Mouse (Mus musculus) heart, postnatal 36 days (tissue): ENCODE results near the gene Tmem120a. TPM values are rescaled to one million over a fixed set of nuclear protein-coding genes. Genes with fewer than 3 reads are reported as not detected.
A peak's percentile ranks its signal among the peaks of the same experiment; 100 is the strongest.

Experiments used
- DNase-seq, 2 experiments: peaks; one replicate each; pipeline ENCODE4 v3.0.0; 2021 to 2022
- intact Hi-C: fragments of 180-260 bp; cut with DNase I; formaldehyde crosslinking; loops from one replicate; pipeline ENCODE4 v1.15.1; 2025
- total RNA-seq, 2 experiments: library from RNA; stranded (reverse); gene quantifications; 2 replicates each; pipeline ENCODE4 v1.2.3; 2021

Tmem120a gene
- total RNA-seq, 2 experiments from 2014 or later, result 12.9 to 18.3 TPM

GRCm38 (mm10) chr5:135735741-135736140 lies 8.5 kb downstream of the Tmem120a start:
- no peak for DNase-seq
- intact Hi-C loops, result no loop called here

GRCm38 (mm10) chr5:135734057-135734680 lies 10.1 kb downstream of the Tmem120a start:
- DNase-seq, result no peak
- intact Hi-C loops, result no loop called here

- no peak for DNase-seq
- intact Hi-C loops, result no loop called here
Observed at GRCm38 (mm10) chr5:135733071-135733470, 11.2 kb downstream of the Tmem120a start.

GRCm38 (mm10) chr5:135731322-135731721 lies 12.9 kb downstream of the Tmem120a start:
- DNase-seq, result no peak
- intact Hi-C loops, result no loop called here

GRCm38 (mm10) chr5:135730916-135731315 lies 13.3 kb downstream of the Tmem120a start:
- DNase-seq, result no peak
- intact Hi-C loops, result no loop called here

GRCm38 (mm10) chr5:135730278-135730677 lies 14.0 kb downstream of the Tmem120a start:
- DNase-seq, result no peak
- intact Hi-C loops, result no loop called here

- no peak for DNase-seq
- intact Hi-C loops, result loop anchor here (5.0 kb wide), 1 partner anchor 42 kb away; no protein-coding TSS in a partner anchor
Observed at GRCm38 (mm10) chr5:135729351-135729750, 14.9 kb downstream of the Tmem120a start.

GRCm38 (mm10) chr5:135728361-135728760 lies 15.9 kb downstream of the Tmem120a start:
- intact Hi-C loops, result loop anchor here (5.0 kb wide), 1 partner anchor 41 kb away; no protein-coding TSS in a partner anchor
- no peak for DNase-seq

GRCm38 (mm10) chr5:135727871-135728270 lies 16.4 kb downstream of the Tmem120a start:
- DNase-seq, result no peak
- intact Hi-C loops, result loop anchor here (5.0 kb wide), 1 partner anchor 41 kb away; no protein-coding TSS in a partner anchor

- DNase-seq, result peak; percentile 56 to 68
- intact Hi-C loops, result loop anchor here (5.0 kb wide), 1 partner anchor 39 kb away; no protein-coding TSS in a partner anchor
Observed at GRCm38 (mm10) chr5:135726641-135727346, 17.5 kb downstream of the Tmem120a start.

GRCm38 (mm10) chr5:135725991-135726390 lies 18.3 kb downstream of the Tmem120a start:
- no peak for DNase-seq
- intact Hi-C loops, result loop anchor here (5.0 kb wide), 1 partner anchor 39 kb away; no protein-coding TSS in a partner anchor

GRCm38 (mm10) chr5:135725391-135725841 lies 18.8 kb downstream of the Tmem120a start:
- intact Hi-C loops, result loop anchor here (5.0 kb wide), 1 partner anchor 38 kb away; no protein-coding TSS in a partner anchor
- peak in 1 of 2 experiments; percentile 44 for DNase-seq

GRCm38 (mm10) chr5:135724536-135725322 lies 19.5 kb downstream of the Tmem120a start:
- intact Hi-C loops, result loop anchor here (5.0 kb wide), 1 partner anchor 37 kb away; no protein-coding TSS in a partner anchor
- DNase-seq, result no peak

GRCm38 (mm10) chr5:135723165-135723751 lies 21.0 kb downstream of the Tmem120a start:
- intact Hi-C loops, result no loop called here
- DNase-seq, result no peak

GRCm38 (mm10) chr5:135722121-135722520 lies 22.1 kb downstream of the Tmem120a start:
- intact Hi-C loops, result no loop called here
- DNase-seq, result peak; percentile 71 to 78

GRCm38 (mm10) chr5:135721076-135721475 lies 23.2 kb downstream of the Tmem120a start:
- intact Hi-C loops, result no loop called here
- no peak for DNase-seq

- intact Hi-C loops, result no loop called here
- no peak for DNase-seq
Observed at GRCm38 (mm10) chr5:135720121-135720520, 24.1 kb downstream of the Tmem120a start.

- intact Hi-C loops, result no loop called here
- DNase-seq, result no peak
Observed at GRCm38 (mm10) chr5:135719586-135720120, 24.6 kb downstream of the Tmem120a start.

GRCm38 (mm10) chr5:135715624-135716023 lies 28.6 kb downstream of the Tmem120a start:
- intact Hi-C loops, result no loop called here
- DNase-seq, result no peak
